Mouse (Mus musculus) G1E (cell line): ENCODE data around the gene 4930455H04Rik.

ENCODE experiments used
- CTCF ChIP-seq: IDR thresholded peaks from 2 replicates; pipeline ENCODE4 v1.5.1; 2012; ENCODE audit warnings: low read depth, low read length, inconsistent platforms, mixed read lengths
- GATA1 ChIP-seq: IDR thresholded peaks from 2 replicates; pipeline ENCODE4 v1.6.1; 2012; ENCODE audit warnings: borderline replicate concordance, low read length, inconsistent platforms, mixed read lengths
- GATA2 ChIP-seq: IDR thresholded peaks from 2 replicates; pipeline ENCODE4 v1.6.1; 2012; ENCODE audit warnings: low read depth, low read length, inconsistent platforms, borderline replicate concordance
- TAL1 ChIP-seq: conservative IDR thresholded peaks from 2 replicates; pipeline ENCODE4 v1.6.1; 2012; ENCODE audit warnings: low read depth, low read length, inconsistent platforms, mixed read lengths

- no peak for TF ChIP-seq CTCF
- TF ChIP-seq GATA1 = no peak
- no peak for TF ChIP-seq TAL1
- no peak for TF ChIP-seq GATA2
Measured at GRCm38 (mm10) chr3:116969786-116970185, 1.7 kb downstream of the 4930455H04Rik start.
